Mouse (Mus musculus) thymus, adult 2 months (tissue): ENCODE data around the gene Trio.

ENCODE experiments used
- CTCF ChIP-seq: fragments of 200-500 bp; IDR thresholded peaks from 2 replicates; pipeline ENCODE4 v1.5.1; 2012; ENCODE audit warnings: mild to moderate bottlenecking, control low read depth, low read length, moderate library complexity, borderline replicate concordance; ENCODE audit not compliant: control insufficient read depth, poor library complexity, insufficient read depth; ENCODE audit errors: extremely low read depth
- POLR2A ChIP-seq: fragments of 200-500 bp; IDR thresholded peaks from 2 replicates; pipeline ENCODE4 v1.6.1; 2012; ENCODE audit warnings: mild to moderate bottlenecking, low read length, control low read depth, moderate library complexity; ENCODE audit not compliant: control insufficient read depth, poor library complexity, insufficient read depth; ENCODE audit errors: extremely low read depth

DNA sequence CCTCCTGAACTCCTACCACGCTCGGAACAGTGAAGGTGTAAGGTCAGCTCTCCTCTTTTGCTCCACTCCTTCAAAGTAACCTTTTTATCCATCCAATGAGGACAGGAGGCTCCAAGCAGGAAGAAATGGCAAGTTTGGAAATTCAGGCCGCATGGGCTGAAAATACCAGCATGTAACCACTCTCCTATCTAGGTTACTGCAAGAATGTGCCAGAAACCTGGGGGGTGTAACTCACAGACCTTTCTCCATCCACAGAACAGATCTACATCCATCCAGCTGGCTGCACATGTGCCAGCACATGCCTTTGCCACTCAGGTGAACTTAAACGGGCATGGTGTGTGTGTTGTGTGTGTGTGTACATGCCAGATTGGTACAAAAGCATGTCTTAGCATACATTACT, 28.9 kb downstream of the Trio start:
- TF ChIP-seq CTCF (no peak), POLR2A (no peak)
